Mouse (Mus musculus) c-Kit-positive CD71-positive TER-119-negative erythroid progenitor cells, embryonic 14.5 days (primary cell): Measurements from ENCODE around the gene Icam2.
"Not testable (repeated sequence)": the region's sequence is repeated elsewhere in the genome, so short reads cannot be mapped to it uniquely, and the experiment has no call there.

Experiments
- DNase-seq: peaks from one replicate; pipeline ENCODE4 v3.0.0-alpha.2; 2013; ENCODE audit warnings: low read depth

Icam2 gene

GRCm38 (mm10) chr11:106387791-106388216 lies at the start of gene Icam2:
TSS of gene Icam2 (minus strand) at chr11:106388075.
- DNase-seq: no peak

- no peak for DNase-seq
These were observed 49.7 kb upstream of the Icam2 start for GRCm38 (mm10) chr11:106437543-106437942.

- DNase-seq: no peak
These were observed 49.2 kb upstream of the Icam2 start for GRCm38 (mm10) chr11:106437039-106437438.

GRCm38 (mm10) chr11:106430392-106430791 lies 42.5 kb upstream of the Icam2 start:
- no peak for DNase-seq

- no peak for DNase-seq
These were observed 41.8 kb upstream of the Icam2 start for GRCm38 (mm10) chr11:106429689-106430088.

- DNase-seq: no peak
These were observed 40.7 kb upstream of the Icam2 start for GRCm38 (mm10) chr11:106428556-106428955.

GRCm38 (mm10) chr11:106428106-106428505 lies 40.2 kb upstream of the Icam2 start:
- DNase-seq: no peak

GRCm38 (mm10) chr11:106426447-106426846 lies 38.6 kb upstream of the Icam2 start:
- DNase-seq: no peak

- DNase-seq: no peak
These were observed 37.3 kb upstream of the Icam2 start for GRCm38 (mm10) chr11:106425201-106425600.

- no peak for DNase-seq
These were observed 31.6 kb upstream of the Icam2 start for GRCm38 (mm10) chr11:106419262-106420102.

GRCm38 (mm10) chr11:106418622-106419196 lies 30.8 kb upstream of the Icam2 start:
- DNase-seq: peak; percentile 78

GRCm38 (mm10) chr11:106417860-106418259 lies 30.0 kb upstream of the Icam2 start:
- DNase-seq: no peak

GRCm38 (mm10) chr11:106416331-106416730 lies 28.5 kb upstream of the Icam2 start:
- DNase-seq: no peak

GRCm38 (mm10) chr11:106412641-106413360 lies 24.9 kb upstream of the Icam2 start:
- DNase-seq: no peak

- DNase-seq: no peak
These were observed 23.3 kb upstream of the Icam2 start for GRCm38 (mm10) chr11:106411157-106411556.

- DNase-seq: no peak
These were observed 22.6 kb upstream of the Icam2 start for GRCm38 (mm10) chr11:106410507-106410906.

- DNase-seq: no peak
These were observed 22.1 kb upstream of the Icam2 start for GRCm38 (mm10) chr11:106410011-106410410.

GRCm38 (mm10) chr11:106398481-106398880 lies 10.6 kb upstream of the Icam2 start:
- DNase-seq: no peak

GRCm38 (mm10) chr11:106397656-106398055 lies 9.8 kb upstream of the Icam2 start:
- DNase-seq: no peak

GRCm38 (mm10) chr11:106394055-106394454 lies 6.2 kb upstream of the Icam2 start:
- not testable (repeated sequence) for DNase-seq

- DNase-seq: no peak
These were observed 5.4 kb upstream of the Icam2 start for GRCm38 (mm10) chr11:106393331-106393616.

- peak; percentile 50 for DNase-seq
These were observed 4.9 kb upstream of the Icam2 start for GRCm38 (mm10) chr11:106392597-106393330.
